Mouse (Mus musculus) ES-E14 (cell line): Measurements from ENCODE around the gene Slc48a1.

Experiments used
- CHD2 ChIP-seq: IDR thresholded peaks from 2 replicates; pipeline ENCODE4 v1.6.1; 2014; ENCODE audit warnings: mild to moderate bottlenecking, low read depth, low read length, inconsistent platforms
- HCFC1 ChIP-seq: IDR thresholded peaks from 2 replicates; pipeline ENCODE4 v1.6.1; 2012; ENCODE audit warnings: low read length, inconsistent platforms, borderline replicate concordance; ENCODE audit not compliant: insufficient read depth
- MAFK ChIP-seq: IDR thresholded peaks from 2 replicates; pipeline ENCODE4 v1.6.1; 2014; ENCODE audit warnings: mild to moderate bottlenecking, low read depth, low read length, inconsistent platforms; ENCODE audit not compliant: insufficient read depth
- ZC3H11A ChIP-seq: IDR thresholded peaks from 2 replicates; pipeline ENCODE4 v1.6.1; 2012; ENCODE audit warnings: low read depth, mild to moderate bottlenecking, inconsistent platforms, low read length, borderline replicate concordance
- ZNF384 ChIP-seq: IDR thresholded peaks from 2 replicates; pipeline ENCODE4 v1.6.1; 2012; ENCODE audit warnings: low read depth, low read length, inconsistent platforms

- TF ChIP-seq ZNF384 (no peak), ZC3H11A (no peak), MAFK (no peak), CHD2 (no peak), HCFC1 (no peak)
Measured at GRCm38 (mm10) chr15:97829432-97829831, 51.1 kb downstream of the Slc48a1 start.
